Comparison of ENCODE assay signal across 8 mouse cellular contexts in genomic region chr3:89215853-89216252, GRCm38 (mm10). TPM values are rescaled to one million over a fixed set of nuclear protein-coding genes. Genes with fewer than 3 reads are reported as not detected.
DNase-seq lines count a peak whose midpoint lies in the region; ATAC-seq and TF ChIP-seq lines count a peak whose summit lies in the region.

No protein-coding gene starts in this region.

- H3K4me1 ChIP-seq in hindbrain, embryonic 16.5 days (ENCODE audit: control insufficient read depth, insufficient read depth, low read depth, low read length): peaks cover 25% of the 10 kb centered on the region
- H3K4me1 ChIP-seq in megakaryocyte, embryonic 14.5 days: peaks cover 73% of the 10 kb centered on the region

- DNase-seq in cerebellum, postnatal 4 days (ENCODE audit: low spot score in 2 of 2): peak; percentile 80 to 84
- DNase-seq in gastrocnemius, adult 2 months: peak; percentile 85
- DNase-seq in left cerebral cortex, adult 18-20 months (ENCODE audit: low spot score in 2 of 2): peak; percentile 89 to 90
- DNase-seq in right cerebral cortex, adult 2 months (ENCODE audit: low spot score in 2 of 2): peak; percentile 88 to 96
- peak; percentile 86 for DNase-seq in urinary bladder, postnatal 14 days (ENCODE audit: low spot score)

- H3K9ac ChIP-seq in hindbrain, embryonic 16.5 days (ENCODE audit: low read depth, low read length): peak overlapping the region; percentile 68

- ATAC-seq in activated CD4-positive, CD25-positive, alpha-beta regulatory T cell, adult 4 months: peak; percentile 25
- peak; percentile 53 for ATAC-seq in hindbrain, embryonic 16.5 days

- no peaks in the 10 kb centered on the region for H3K27me3 ChIP-seq in hindbrain, embryonic 16.5 days (replicated peaks; ENCODE audit: control insufficient read depth, insufficient read depth, low read length)
- H3K27me3 ChIP-seq in megakaryocyte, embryonic 14.5 days (replicated peaks): peaks cover 37% of the 10 kb centered on the region

- peak overlapping the region; percentile 95 for H3K27ac ChIP-seq in gastrocnemius, adult 2 months
- peak overlapping the region; percentile 99 for H3K27ac ChIP-seq in hindbrain, embryonic 16.5 days (ENCODE audit: low read depth, low read length)

- TF ChIP-seq CTCF in gastrocnemius, adult 2 months (IDR thresholded peaks at IDR 0.05): peak; percentile 93

- H3K9me3 ChIP-seq in hindbrain, embryonic 16.5 days (ENCODE audit: control insufficient read depth, low read length): no peaks in the 10 kb centered on the region
- H3K9me3 ChIP-seq in megakaryocyte, embryonic 14.5 days: no peaks in the 10 kb centered on the region

- WGBS in hindbrain, embryonic 16.5 days: 0% methylated on average over 6 of the region's 6 CpGs

- peak overlapping the region; percentile 60 for H3K4me2 ChIP-seq in hindbrain, embryonic 16.5 days (ENCODE audit: low read length)

- intact Hi-C loops in gastrocnemius, adult 2 months (cut with DNase I): loop anchor here (1.0 to 10.0 kb wide), 4 partner anchors 19 to 126 kb away; partner anchors contain the start of genes Clk2 and Hcn3

- H3K36me3 ChIP-seq in hindbrain, embryonic 16.5 days (ENCODE audit: control insufficient read depth, insufficient read depth, low read length): no peaks in the 10 kb centered on the region
- peaks cover 12% of the 10 kb centered on the region for H3K36me3 ChIP-seq in megakaryocyte, embryonic 14.5 days (replicated peaks; ENCODE audit: low read length)

- peak overlapping the region; percentile 92 for H3K4me3 ChIP-seq in gastrocnemius, adult 2 months
- H3K4me3 ChIP-seq in hindbrain, embryonic 16.5 days (ENCODE audit: low read length): peak overlapping the region; percentile 89
- peak overlapping the region; percentile 67 for H3K4me3 ChIP-seq in megakaryocyte, embryonic 14.5 days (replicated peaks)

RNA-seq across cellular contexts. Expression of gene Thbs3, which starts 0.9 kb away (rescaled TPM):
- 1 to 10 TPM in 1 of 2 experiments, under 1 TPM in 1; 0.22 to 2.4 TPM for polyA plus RNA-seq in activated CD4-positive, CD25-positive, alpha-beta regulatory T cell, adult 4 months (2017; shearing (Covaris generic))
- total RNA-seq in gastrocnemius, adult 2 months (2021): 10 to 100 TPM in 1 of 2 experiments, 1 to 10 TPM in 1; 6.4 to 10.2 TPM
- 47.5 and 53.0 TPM in 2 replicates for polyA plus RNA-seq in hindbrain, embryonic 16.5 days (2015; fragmentation: Nextera tagmentation; extraction: Ambion mirVana)
- total RNA-seq in left cerebral cortex, adult 18-20 months (2021): 10 to 100 TPM; 16.0 to 19.4 TPM
- 0.07 TPM in 1 of 2 replicates, not detected in the other for polyA plus RNA-seq in megakaryocyte, embryonic 14.5 days (2012; ENCODE audit: insufficient read depth, low replicate concordance)

RNA-seq across cellular contexts. Expression of gene Mtx1, which starts 11.0 kb away (rescaled TPM):
- 100 to 1,000 TPM in 1 of 2 experiments, 10 to 100 TPM in 1; 90.7 to 112 TPM for polyA plus RNA-seq in activated CD4-positive, CD25-positive, alpha-beta regulatory T cell, adult 4 months (2017; shearing (Covaris generic))
- total RNA-seq in gastrocnemius, adult 2 months (2021): 10 to 100 TPM; 40.7 to 51.4 TPM
- 163 and 166 TPM in 2 replicates for polyA plus RNA-seq in hindbrain, embryonic 16.5 days (2015; fragmentation: Nextera tagmentation; extraction: Ambion mirVana)
- 10 to 100 TPM; 83.2 to 97.1 TPM for total RNA-seq in left cerebral cortex, adult 18-20 months (2021)
- polyA plus RNA-seq in megakaryocyte, embryonic 14.5 days (2012; ENCODE audit: insufficient read depth, low replicate concordance): 299 and 549 TPM in 2 replicates

RNA-seq across cellular contexts. Expression of gene Muc1, which starts 13.0 kb away (rescaled TPM):
- under 1 TPM; 0.88 to 0.97 TPM for polyA plus RNA-seq in activated CD4-positive, CD25-positive, alpha-beta regulatory T cell, adult 4 months (2017; shearing (Covaris generic))
- total RNA-seq in gastrocnemius, adult 2 months (2021): under 1 TPM; 0.13 to 0.22 TPM
- 0.59 and 0.90 TPM in 2 replicates for polyA plus RNA-seq in hindbrain, embryonic 16.5 days (2015; fragmentation: Nextera tagmentation; extraction: Ambion mirVana)
- total RNA-seq in left cerebral cortex, adult 18-20 months (2021): under 1 TPM; 0.45 to 0.63 TPM
- 0.29 and 1.2 TPM in 2 replicates for polyA plus RNA-seq in megakaryocyte, embryonic 14.5 days (2012; ENCODE audit: insufficient read depth, low replicate concordance)

RNA-seq across cellular contexts. Expression of gene Gba, which starts 13.1 kb away (rescaled TPM):
- polyA plus RNA-seq in activated CD4-positive, CD25-positive, alpha-beta regulatory T cell, adult 4 months (2017; shearing (Covaris generic)): 10 to 100 TPM; 72.1 to 75.6 TPM
- 10 to 100 TPM; 17.4 to 19.7 TPM for total RNA-seq in gastrocnemius, adult 2 months (2021)
- 51.8 and 54.0 TPM in 2 replicates for polyA plus RNA-seq in hindbrain, embryonic 16.5 days (2015; fragmentation: Nextera tagmentation; extraction: Ambion mirVana)
- total RNA-seq in left cerebral cortex, adult 18-20 months (2021): 10 to 100 TPM; 61.5 to 64.9 TPM
- polyA plus RNA-seq in megakaryocyte, embryonic 14.5 days (2012; ENCODE audit: insufficient read depth, low replicate concordance): 8.5 and 10.8 TPM in 2 replicates

RNA-seq across cellular contexts. Expression of gene Krtcap2, which starts 29.9 kb away (rescaled TPM):
- 100 to 1,000 TPM; 275 to 319 TPM for polyA plus RNA-seq in activated CD4-positive, CD25-positive, alpha-beta regulatory T cell, adult 4 months (2017; shearing (Covaris generic))
- total RNA-seq in gastrocnemius, adult 2 months (2021): 10 to 100 TPM; 62.9 to 79.7 TPM
- 205 and 227 TPM in 2 replicates for polyA plus RNA-seq in hindbrain, embryonic 16.5 days (2015; fragmentation: Nextera tagmentation; extraction: Ambion mirVana)
- total RNA-seq in left cerebral cortex, adult 18-20 months (2021): 10 to 100 TPM; 66.0 to 67.7 TPM
- 81.0 and 225 TPM in 2 replicates for polyA plus RNA-seq in megakaryocyte, embryonic 14.5 days (2012; ENCODE audit: insufficient read depth, low replicate concordance)

Comparison
In these comparisons a context has a peak if more than half of its experiments do, and no peak if none do; other contexts are left out.
1. Peak in every context shown above with its lines: DNase-seq, ATAC-seq, H3K4me3 ChIP-seq and H3K27ac ChIP-seq.
2. RNA of gene Thbs3, which starts 0.9 kb away (polyA plus RNA-seq): 47.5 to 53.0 TPM in hindbrain, embryonic 16.5 days; 0.22 to 2.4 TPM in activated CD4-positive, CD25-positive, alpha-beta regulatory T cell, adult 4 months and 0.07 TPM in megakaryocyte, embryonic 14.5 days; every median in the first group is over 10 times any median in the second.